Mouse (Mus musculus) G1E (cell line): ENCODE results near the gene 4931428L18Rik. TPM values are rescaled to one million over a fixed set of nuclear protein-coding genes. Genes with fewer than 3 reads are reported as not detected.

Experiments
- ATAC-seq: 2 replicates; pipeline ENCODE4 v1.8.0; 2016; ENCODE audit warnings: mild to moderate bottlenecking; ENCODE audit not compliant: insufficient number of reproducible peaks, poor library complexity, low FRiP score, severe bottlenecking; ENCODE audit errors: extremely low read depth
- DNase-seq: peaks from one replicate; pipeline ENCODE4 v3.0.0; 2012; ENCODE audit warnings: low spot score
- H3K27me3 ChIP-seq: 2 replicates; pipeline ENCODE4 v1.6.1; 2012; ENCODE audit warnings: mild to moderate bottlenecking, low read length, inconsistent platforms; ENCODE audit not compliant: insufficient read depth
- H3K36me3 ChIP-seq: replicated peaks from 2 replicates; pipeline ENCODE3; 2012; ENCODE audit warnings: mild to moderate bottlenecking, inconsistent platforms
- H3K4me1 ChIP-seq: 2 replicates; pipeline ENCODE4 v1.6.1; 2012; ENCODE audit warnings: low read depth, low read length, inconsistent platforms, mixed read lengths; ENCODE audit not compliant: insufficient read depth
- H3K4me3 ChIP-seq: 2 replicates; pipeline ENCODE4 v1.5.1; 2012; ENCODE audit warnings: low read depth, mild to moderate bottlenecking, inconsistent platforms, low read length, moderate library complexity, mixed read lengths
- H3K9me3 ChIP-seq: replicated peaks from 2 replicates; pipeline ENCODE4 v1.6.1; 2012; ENCODE audit warnings: inconsistent platforms
- CTCF ChIP-seq: IDR thresholded peaks from 2 replicates; pipeline ENCODE4 v1.5.1; 2012; ENCODE audit warnings: low read depth, low read length, inconsistent platforms, mixed read lengths
- GATA1 ChIP-seq: IDR thresholded peaks from 2 replicates; pipeline ENCODE4 v1.6.1; 2012; ENCODE audit warnings: borderline replicate concordance, low read length, inconsistent platforms, mixed read lengths
- GATA2 ChIP-seq: IDR thresholded peaks from 2 replicates; pipeline ENCODE4 v1.6.1; 2012; ENCODE audit warnings: low read depth, low read length, inconsistent platforms, borderline replicate concordance
- POLR2AphosphoS5 ChIP-seq: IDR thresholded peaks from 2 replicates; pipeline ENCODE4 v1.6.1; 2012; ENCODE audit warnings: low read depth, low read length, inconsistent platforms; ENCODE audit not compliant: insufficient replicate concordance
- TAL1 ChIP-seq: conservative IDR thresholded peaks from 2 replicates; pipeline ENCODE4 v1.6.1; 2012; ENCODE audit warnings: low read depth, low read length, inconsistent platforms, mixed read lengths
- polyA plus RNA-seq: library from polyadenylated mRNA; stranded (reverse); fragments of >175 nt; gene quantifications from 2 replicates; pipeline ENCODE4 v1.2.3, GENCODE M21; 2012
- total RNA-seq, 2 experiments: library from RNA; stranded (forward) in 1 of 2; stranded (reverse) in 1 of 2; fragments of 200-1000 nt in 1 of 2; fragments of >200 nt in 1 of 2; fragmentation: Nextera tagmentation in 1 of 2; gene quantifications; 2 replicates each; pipeline ENCODE4 v1.2.3; 2014 to 2017

The 4931428L18Rik gene
- total and polyA plus RNA-seq, 3 experiments, result 0.38 TPM; not detected in 2

DNA sequence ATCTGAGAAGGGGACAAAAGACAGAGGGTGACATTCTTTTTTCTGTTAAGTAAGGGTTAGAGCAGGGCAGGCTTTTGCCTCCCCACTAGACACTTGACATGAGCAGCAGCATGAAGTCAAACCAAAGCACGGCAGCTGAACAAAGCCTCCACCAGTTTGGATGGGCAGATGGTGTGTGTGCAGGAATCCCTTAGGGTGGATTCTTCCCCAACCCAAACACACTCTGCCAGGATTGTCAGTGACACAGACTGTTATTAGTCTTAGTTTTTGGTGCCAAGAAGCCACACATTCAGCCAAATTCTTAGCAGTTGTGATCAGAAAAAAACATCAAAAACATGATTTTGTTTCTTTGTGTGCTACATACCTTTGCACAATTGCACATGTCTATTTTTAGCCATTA, 44.2 kb downstream of the 4931428L18Rik start:
- Histone ChIP-seq H3K4me1 (no peaks in the 10 kb centered on the region), H3K4me3 (no peak overlapping the region), H3K27me3 (no peaks in the 10 kb centered on the region), H3K9me3 (no peaks in the 10 kb centered on the region), H3K36me3 (no peaks in the 10 kb centered on the region)
- ATAC-seq, result no peak
- TF ChIP-seq TAL1, result no peak
- TF ChIP-seq GATA2, result no peak
- TF ChIP-seq GATA1, result no peak
- TF ChIP-seq CTCF, result no peak
- TF ChIP-seq POLR2AphosphoS5, result no peak
- DNase-seq, result no peak

DNA sequence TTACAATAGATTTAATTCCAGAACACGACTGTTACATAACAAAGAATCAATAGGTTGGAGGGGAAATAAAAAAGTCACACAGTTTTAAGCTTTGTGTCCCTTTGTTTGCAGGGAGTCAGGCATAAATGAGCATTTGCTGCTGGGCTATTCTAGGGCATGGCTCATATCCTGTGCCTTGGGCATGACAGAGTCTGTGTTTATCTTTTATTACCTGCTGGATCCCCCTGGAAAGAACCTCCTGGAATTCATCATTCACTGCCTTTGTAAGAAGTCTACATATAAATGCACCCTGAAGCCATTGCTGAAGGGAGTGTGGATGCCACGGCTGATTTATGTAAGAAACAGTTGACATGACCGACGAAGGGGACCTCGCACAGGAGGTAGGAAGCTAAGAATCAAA, 46.4 kb downstream of the 4931428L18Rik start, which contains the start of gene Lgsn:
Gene Lgsn (plus strand): TSS at position 301 of the 400 bp plus-strand sequence.
- H3K4me1 ChIP-seq, result no peaks in the 10 kb centered on the region
- H3K27me3 ChIP-seq, result no peaks in the 10 kb centered on the region
- no peaks in the 10 kb centered on the region for H3K9me3 ChIP-seq
- TF ChIP-seq GATA1 (no peak), POLR2AphosphoS5 (no peak), CTCF (no peak), TAL1 (no peak), GATA2 (no peak)
- no peak for ATAC-seq
- H3K4me3 ChIP-seq, result no peak within 1 kb of the TSS
- H3K36me3 ChIP-seq, result no peaks in the 10 kb centered on the region
- no peak for DNase-seq

DNA sequence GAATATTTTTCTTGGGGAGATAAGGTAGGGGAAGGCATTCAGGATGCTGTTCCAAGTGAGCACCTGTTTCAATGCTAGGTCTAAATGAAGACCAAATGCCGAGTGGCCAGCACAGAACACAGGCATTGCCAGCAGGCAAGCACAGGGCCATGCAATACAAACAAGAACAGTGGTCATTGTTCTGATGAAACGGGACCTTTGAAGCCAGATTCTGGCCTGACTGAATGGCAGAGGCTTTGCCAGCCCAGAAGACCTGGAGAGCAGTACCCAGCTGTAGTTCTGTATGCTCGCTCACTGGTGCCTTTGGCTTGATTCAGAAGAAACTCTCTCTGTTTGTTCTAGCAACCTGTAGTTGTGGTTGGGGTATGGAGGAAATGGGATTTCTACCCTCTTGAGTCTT, 47.1 kb downstream of the 4931428L18Rik start:
- Histone ChIP-seq H3K27me3 (no peaks in the 10 kb centered on the region), H3K9me3 (no peaks in the 10 kb centered on the region), H3K36me3 (no peaks in the 10 kb centered on the region), H3K4me1 (no peaks in the 10 kb centered on the region), H3K4me3 (no peak overlapping the region)
- no peak for TF ChIP-seq TAL1
- TF ChIP-seq GATA1, result no peak
- TF ChIP-seq GATA2, result no peak
- no peak for TF ChIP-seq POLR2AphosphoS5
- TF ChIP-seq CTCF, result no peak
- DNase-seq (no peak), ATAC-seq (no peak)

DNA sequence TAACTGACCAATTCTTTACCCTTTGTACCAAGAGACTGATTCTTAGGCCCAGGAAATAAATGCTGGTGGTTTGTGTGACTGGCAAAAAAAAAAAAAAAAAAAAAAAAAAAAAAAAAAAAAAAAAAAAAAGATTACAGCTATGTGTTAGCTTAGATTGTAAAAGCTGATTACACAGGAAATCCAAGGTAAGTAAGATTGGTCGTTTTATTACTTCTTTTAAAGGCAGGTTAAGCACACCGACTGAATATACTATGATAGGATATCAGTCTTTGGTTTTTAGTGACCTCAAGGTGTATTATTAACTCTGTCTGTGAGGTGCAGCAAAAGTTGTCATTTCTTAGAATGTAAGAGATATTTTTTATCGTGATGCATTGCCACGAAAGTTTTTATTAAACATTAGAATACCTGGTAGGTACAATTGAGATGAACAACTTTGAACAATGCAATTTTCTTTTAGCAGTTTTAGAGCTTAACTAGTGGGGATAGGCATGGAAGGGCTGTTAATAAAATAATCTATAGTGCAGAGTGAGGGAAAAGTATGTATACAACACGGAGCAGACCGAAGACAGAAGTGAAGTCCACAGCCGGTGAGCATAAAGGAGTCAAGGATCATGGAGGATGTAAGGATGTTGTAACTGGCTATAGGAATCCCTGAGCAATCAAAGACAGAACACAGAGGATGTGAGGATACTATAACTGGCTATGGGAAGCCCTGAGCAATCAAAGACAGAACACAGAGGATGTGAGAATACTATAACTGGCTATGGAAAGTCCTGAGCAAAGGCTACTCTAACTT, 57.0 kb downstream of the 4931428L18Rik start:
- Histone ChIP-seq H3K9me3 (no peaks in the 10 kb centered on the region), H3K36me3 (no peaks in the 10 kb centered on the region), H3K4me1 (no peaks in the 10 kb centered on the region), H3K4me3 (no peak overlapping the region), H3K27me3 (peaks cover 3% of the 10 kb centered on the region; the same call in 1 of the 2 replicates)
- DNase-seq (no peak), ATAC-seq (no peak)
- TF ChIP-seq POLR2AphosphoS5, result no peak
- TF ChIP-seq CTCF, result no peak
- no peak for TF ChIP-seq GATA1
- no peak for TF ChIP-seq TAL1
- TF ChIP-seq GATA2, result no peak

DNA sequence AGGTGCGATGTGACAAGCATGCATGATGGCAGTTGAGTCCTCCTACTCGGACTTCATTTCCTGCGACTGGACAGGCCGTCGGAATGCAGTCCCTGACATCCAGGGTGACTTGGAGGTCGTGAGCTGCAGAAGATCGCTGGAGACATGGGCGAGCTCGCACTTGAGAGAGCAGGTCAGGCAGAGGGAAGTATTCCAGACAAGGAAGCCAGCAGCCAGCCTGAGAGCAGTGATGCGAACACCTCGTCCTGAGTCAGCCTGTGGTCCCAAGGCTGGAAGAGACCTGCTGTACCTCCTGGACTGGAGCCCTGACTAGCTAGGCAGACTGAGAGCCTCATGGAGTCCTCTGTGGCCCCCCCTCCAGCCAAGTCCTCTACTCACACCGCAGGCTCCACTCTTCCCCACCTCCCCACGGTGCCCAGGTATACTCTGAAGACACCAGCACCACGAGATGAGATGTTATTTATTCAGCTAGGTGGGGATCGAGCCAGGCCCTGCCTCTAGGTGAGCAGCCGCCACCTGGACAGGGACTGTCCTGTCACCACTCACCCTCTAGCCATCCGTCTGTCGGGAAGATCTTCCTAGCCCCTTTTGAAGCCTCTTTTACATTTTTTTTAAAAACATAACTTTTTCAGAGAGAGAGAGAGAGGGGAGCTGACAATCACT, 57.8 kb downstream of the 4931428L18Rik start:
- H3K4me3 ChIP-seq, result no peak overlapping the region
- H3K36me3 ChIP-seq, result no peaks in the 10 kb centered on the region
- DNase-seq (no peak), ATAC-seq (no peak)
- H3K9me3 ChIP-seq, result no peaks in the 10 kb centered on the region
- TF ChIP-seq POLR2AphosphoS5, result no peak
- TF ChIP-seq GATA1, result no peak
- no peak for TF ChIP-seq GATA2
- no peak for TF ChIP-seq CTCF
- TF ChIP-seq TAL1, result no peak
- H3K27me3 ChIP-seq, result peaks cover 3% of the 10 kb centered on the region; the same call in 1 of the 2 replicates
- no peaks in the 10 kb centered on the region for H3K4me1 ChIP-seq

DNA sequence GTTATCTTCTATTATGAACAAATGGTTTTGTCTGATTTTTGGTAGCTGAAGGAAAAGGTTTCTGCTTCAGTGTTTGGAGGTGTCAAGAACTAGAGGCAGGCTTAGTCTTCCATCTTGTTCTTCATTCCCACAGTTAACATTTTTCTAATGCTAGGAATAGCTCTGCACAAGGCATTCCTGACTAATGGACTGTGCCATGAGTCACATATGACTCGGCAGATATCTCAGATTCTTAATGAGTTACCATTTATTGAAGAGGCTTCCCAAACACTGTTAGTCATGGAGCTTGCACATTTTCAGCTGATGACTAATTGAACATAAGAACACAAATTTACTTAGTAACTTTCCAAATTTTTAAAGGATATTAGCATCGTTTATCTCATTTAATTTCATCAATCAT, 65.6 kb downstream of the 4931428L18Rik start:
- TF ChIP-seq TAL1, result no peak
- no peak for TF ChIP-seq GATA1
- Histone ChIP-seq H3K36me3 (no peaks in the 10 kb centered on the region), H3K27me3 (no peaks in the 10 kb centered on the region), H3K4me1 (no peaks in the 10 kb centered on the region), H3K4me3 (no peak overlapping the region), H3K9me3 (no peaks in the 10 kb centered on the region)
- no peak for ATAC-seq
- DNase-seq, result no peak
